Mouse (Mus musculus) left cerebral cortex, adult 18-20 months (tissue): ENCODE data around the gene Pgbd5. TPM values are rescaled to one million over a fixed set of nuclear protein-coding genes. Genes with fewer than 3 reads are reported as not detected.

ENCODE experiments used
- DNase-seq, 2 experiments: peaks; one replicate each; pipeline ENCODE4 v3.0.0; 2021 to 2022; ENCODE audit warnings: low spot score in 2 of 2, mixed read lengths in 1 of 2
- total RNA-seq, 2 experiments: library from RNA; stranded (reverse); gene quantifications; 2 replicates each; pipeline ENCODE4 v1.2.3; 2021

Pgbd5 gene
- total RNA-seq, 2 experiments from 2014 or later, result 208 to 219 TPM

GRCm38 (mm10) chr8:124349663-124350062 is 89.8 kb downstream of the Pgbd5 start:
- DNase-seq, result peak; percentile 85 to 90

GRCm38 (mm10) chr8:124348087-124348486 is 91.4 kb downstream of the Pgbd5 start:
- no peak for DNase-seq

GRCm38 (mm10) chr8:124346852-124347523 is 92.5 kb downstream of the Pgbd5 start:
- peak; percentile 69 to 74 for DNase-seq

GRCm38 (mm10) chr8:124345098-124345497 is 94.4 kb downstream of the Pgbd5 start:
- DNase-seq, result no peak

- DNase-seq, result no peak
These were observed 95.5 kb downstream of the Pgbd5 start for GRCm38 (mm10) chr8:124343991-124344390.

GRCm38 (mm10) chr8:124343151-124343550 is 96.3 kb downstream of the Pgbd5 start:
- DNase-seq, result peak; percentile 29 to 69

- DNase-seq, result no peak
These were observed 98.9 kb downstream of the Pgbd5 start for GRCm38 (mm10) chr8:124340360-124341068.

- DNase-seq, result no peak
These were observed 99.7 kb downstream of the Pgbd5 start for GRCm38 (mm10) chr8:124339742-124340141.

- no peak for DNase-seq
These were observed 103.2 kb downstream of the Pgbd5 start for GRCm38 (mm10) chr8:124336302-124336701.

- DNase-seq, result no peak
These were observed 107.8 kb downstream of the Pgbd5 start for GRCm38 (mm10) chr8:124331706-124332105.

- no peak for DNase-seq
These were observed 108.4 kb downstream of the Pgbd5 start for GRCm38 (mm10) chr8:124331094-124331493.

- DNase-seq, result peak in 1 of 2 experiments; percentile 22
These were observed 109.0 kb downstream of the Pgbd5 start for GRCm38 (mm10) chr8:124330433-124330832.

- DNase-seq, result no peak
These were observed 109.8 kb downstream of the Pgbd5 start for GRCm38 (mm10) chr8:124329690-124330089.

- DNase-seq, result no peak
These were observed 111.2 kb downstream of the Pgbd5 start for GRCm38 (mm10) chr8:124328259-124328658.

GRCm38 (mm10) chr8:124323356-124323755 is 116.1 kb downstream of the Pgbd5 start:
- DNase-seq, result peak; percentile 40 to 58

- DNase-seq, result peak in 1 of 2 experiments; percentile 41
These were observed 118.1 kb downstream of the Pgbd5 start for GRCm38 (mm10) chr8:124321227-124321840.

- DNase-seq, result no peak
These were observed 120.2 kb downstream of the Pgbd5 start for GRCm38 (mm10) chr8:124319316-124319652.

Other genes starting within 250 kb of the Pgbd5 start
- gene Galnt2, start 208.3 kb downstream of the Pgbd5 start, total RNA-seq, result 10 to 100 TPM; 51.5 to 60.6 TPM
- gene Cog2, start 81.1 kb upstream of the Pgbd5 start, total RNA-seq, result 10 to 100 TPM; 35.4 to 37.7 TPM
- 10 to 100 TPM; 13.2 to 14.8 TPM for gene Agt, start 130.0 kb upstream of the Pgbd5 start, total RNA-seq
- not detected for gene Capn9, start 136.5 kb upstream of the Pgbd5 start, total RNA-seq
- 10 to 100 TPM; 56.4 to 66.5 TPM for gene 2310022B05Rik, start 223.7 kb upstream of the Pgbd5 start, total RNA-seq